Mouse (Mus musculus): ENCODE data around the gene Hoxc5.

Hoxc5 gene

GRCm38 (mm10) chr15:102990461-102991397, 23.5 kb downstream of the Hoxc5 start, which contains the start of gene Hoxc8:
TSS of gene Hoxc8 (plus strand) at chr15:102990607.
- no peak for DNase-seq (ENCODE audit: low spot score in 2 of 2)

- DNase-seq (ENCODE audit: low spot score in 2 of 2) = no peak
These were observed 24.5 kb downstream of the Hoxc5 start for GRCm38 (mm10) chr15:102991782-102992181.

- no peak for DNase-seq (ENCODE audit: low spot score in 2 of 2)
These were observed 25.0 kb downstream of the Hoxc5 start for GRCm38 (mm10) chr15:102992206-102992605.

GRCm38 (mm10) chr15:102992863-102993262, 25.6 kb downstream of the Hoxc5 start:
- DNase-seq (ENCODE audit: low spot score in 2 of 2) = no peak

- DNase-seq (ENCODE audit: low spot score in 2 of 2) = no peak
These were observed 29.3 kb downstream of the Hoxc5 start for GRCm38 (mm10) chr15:102996548-102996947.

GRCm38 (mm10) chr15:102997431-102997830, 30.2 kb downstream of the Hoxc5 start:
- no peak for DNase-seq (ENCODE audit: low spot score in 2 of 2)

GRCm38 (mm10) chr15:102997939-102998355, 30.7 kb downstream of the Hoxc5 start, which contains the start of gene Hoxc6:
TSS of gene Hoxc6 (plus strand) at chr15:102998257.
- no peak for DNase-seq (ENCODE audit: low spot score in 2 of 2)

GRCm38 (mm10) chr15:102998608-102999182, 31.5 kb downstream of the Hoxc5 start:
- DNase-seq (ENCODE audit: low spot score in 2 of 2) = no peak

- DNase-seq (ENCODE audit: low spot score in 2 of 2) = no peak
These were observed 32.1 kb downstream of the Hoxc5 start for GRCm38 (mm10) chr15:102999183-102999831.

- DNase-seq (ENCODE audit: low spot score in 2 of 2) = no peak
These were observed 32.7 kb downstream of the Hoxc5 start for GRCm38 (mm10) chr15:102999955-103000354.

- no peak for DNase-seq (ENCODE audit: low spot score in 2 of 2)
These were observed 33.3 kb downstream of the Hoxc5 start for GRCm38 (mm10) chr15:103000501-103000901.

GRCm38 (mm10) chr15:103001370-103001769, 34.1 kb downstream of the Hoxc5 start:
- DNase-seq (ENCODE audit: low spot score in 2 of 2) = no peak

GRCm38 (mm10) chr15:103002156-103002555, 34.9 kb downstream of the Hoxc5 start:
- no peak for DNase-seq (ENCODE audit: low spot score in 2 of 2)

- no peak for DNase-seq (ENCODE audit: low spot score in 2 of 2)
These were observed 35.7 kb downstream of the Hoxc5 start for GRCm38 (mm10) chr15:103002821-103003448.

- no peak for DNase-seq (ENCODE audit: low spot score in 2 of 2)
These were observed 38.1 kb downstream of the Hoxc5 start for GRCm38 (mm10) chr15:103005308-103005707.

GRCm38 (mm10) chr15:103005797-103006196, 38.6 kb downstream of the Hoxc5 start:
- no peak for DNase-seq (ENCODE audit: low spot score in 2 of 2)

- no peak for DNase-seq (ENCODE audit: low spot score in 2 of 2)
These were observed 39.1 kb downstream of the Hoxc5 start for GRCm38 (mm10) chr15:103006326-103006725.

GRCm38 (mm10) chr15:103009265-103010111, 42.2 kb downstream of the Hoxc5 start:
- DNase-seq (ENCODE audit: low spot score in 2 of 2) = no peak

- no peak for DNase-seq (ENCODE audit: low spot score in 2 of 2)
These were observed 43.0 kb downstream of the Hoxc5 start for GRCm38 (mm10) chr15:103010112-103010846.

GRCm38 (mm10) chr15:103010847-103011555, 43.8 kb downstream of the Hoxc5 start:
- DNase-seq (ENCODE audit: low spot score in 2 of 2) = no peak
